In the genomic region with DNA sequence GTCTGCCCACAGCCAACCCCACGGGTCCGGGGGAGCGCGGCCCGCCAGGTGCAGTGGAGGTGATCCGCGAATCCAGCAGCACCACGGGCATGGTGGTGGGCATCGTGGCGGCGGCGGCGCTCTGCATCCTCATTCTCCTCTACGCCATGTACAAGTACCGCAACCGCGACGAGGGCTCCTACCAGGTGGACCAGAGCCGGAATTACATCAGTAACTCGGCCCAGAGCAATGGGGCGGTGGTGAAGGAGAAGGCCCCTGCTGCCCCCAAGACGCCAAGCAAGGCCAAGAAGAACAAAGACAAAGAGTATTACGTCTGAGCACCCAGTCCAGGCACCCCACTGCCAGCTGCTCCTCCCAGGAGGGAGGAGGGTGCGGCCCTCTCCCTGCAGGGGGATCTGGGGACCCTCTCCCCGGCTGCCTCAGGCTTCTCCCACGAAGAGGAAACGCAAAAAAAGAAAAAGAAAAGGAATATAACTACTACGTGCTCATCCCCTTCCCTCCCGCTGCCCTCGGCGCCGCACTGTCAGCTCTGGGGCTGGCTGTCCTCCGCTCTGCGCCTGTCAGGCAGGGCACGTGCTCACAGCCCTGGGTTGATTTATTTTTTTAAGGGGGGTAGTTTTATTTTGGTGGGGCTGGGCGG, we compare ENCODE assay signal across 9 mouse cellular contexts. TPM values are rescaled to one million over a fixed set of nuclear protein-coding genes. Genes with fewer than 3 reads are reported as not detected.
DNase-seq lines count a peak whose midpoint lies in the region; ATAC-seq and TF ChIP-seq lines count a peak whose summit lies in the region.
"Had no signal": no experiment of that assay in that cellular context is flagged by ENCODE, and none has a peak within 500 bp of the region (broad histone marks: within the 10 kb centered on the region; RNA-seq: fewer than 3 reads in every experiment).

No protein-coding gene starts in this region.

- H3K27ac ChIP-seq in liver, adult 2 months (replicated peaks; ENCODE audit: insufficient read depth, low read depth, low read length), result peak overlapping the region; percentile 52
- no peak overlapping the region for H3K27ac ChIP-seq in embryonic facial prominence, embryonic 12.5 days
- peak overlapping the region; percentile 85 for H3K27ac ChIP-seq in hindbrain, embryonic 11.5 days (ENCODE audit: low read depth, low read length)
- no peak overlapping the region for H3K27ac ChIP-seq in liver, embryonic 12.5 days
- peak overlapping the region; percentile 83 for H3K27ac ChIP-seq in neural tube, embryonic 15.5 days (replicated peaks)

- ATAC-seq in embryonic facial prominence, embryonic 12.5 days (ENCODE audit: insufficient number of reproducible peaks, insufficient read depth, low FRiP score, low TSS enrichment), result no peak
- peak; percentile 45; the same call in 1 of the 2 replicates for ATAC-seq in hindbrain, embryonic 11.5 days (ENCODE audit: low FRiP score)
- no peak for ATAC-seq in liver, embryonic 12.5 days
- ATAC-seq in neural tube, embryonic 15.5 days (ENCODE audit: low FRiP score), result peak; percentile 32; the same call in 1 of the 2 replicates

- H3K4me2 ChIP-seq in embryonic facial prominence, embryonic 12.5 days (replicated peaks), result peak overlapping the region; percentile 73
- H3K4me2 ChIP-seq in hindbrain, embryonic 11.5 days (replicated peaks; ENCODE audit: low read depth, low read length), result peak overlapping the region; percentile 94
- peak overlapping the region; percentile 65 for H3K4me2 ChIP-seq in liver, embryonic 12.5 days
- peak overlapping the region; percentile 69 for H3K4me2 ChIP-seq in neural tube, embryonic 15.5 days

- H3K9me3 ChIP-seq in embryonic facial prominence, embryonic 12.5 days, result no peaks in the 10 kb centered on the region
- no peaks in the 10 kb centered on the region for H3K9me3 ChIP-seq in hindbrain, embryonic 11.5 days (ENCODE audit: control insufficient read depth, low read length)
- H3K9me3 ChIP-seq in liver, embryonic 12.5 days (replicated peaks), result no peaks in the 10 kb centered on the region
- no peaks in the 10 kb centered on the region for H3K9me3 ChIP-seq in neural tube, embryonic 15.5 days (replicated peaks)

- TF ChIP-seq POLR2A in liver, adult 2 months (IDR thresholded peaks at IDR 0.05; ENCODE audit: extremely low read depth, insufficient read depth, low read length), result no peak

- no peaks in the 10 kb centered on the region for H3K79me2 ChIP-seq in liver, adult 2 months (ENCODE audit: control insufficient read depth, insufficient read depth, low read length)

- H3K4me1 ChIP-seq in liver, adult 2 months (ENCODE audit: control insufficient read depth, insufficient read depth, low read length), result no peaks in the 10 kb centered on the region
- peaks cover 27% of the 10 kb centered on the region for H3K4me1 ChIP-seq in embryonic facial prominence, embryonic 12.5 days
- peaks cover 17% of the 10 kb centered on the region for H3K4me1 ChIP-seq in hindbrain, embryonic 11.5 days (replicated peaks; ENCODE audit: control insufficient read depth, insufficient read depth, low read length)
- H3K4me1 ChIP-seq in liver, embryonic 12.5 days, result peaks cover 12% of the 10 kb centered on the region; the same call in 1 of the 2 replicates
- H3K4me1 ChIP-seq in neural tube, embryonic 15.5 days, result peaks cover 56% of the 10 kb centered on the region

- H3K4me3 ChIP-seq in liver, adult 2 months (ENCODE audit: insufficient read depth, low read depth, low read length), result peak overlapping the region; percentile 59
- H3K4me3 ChIP-seq in embryonic facial prominence, embryonic 12.5 days, result peak overlapping the region; percentile 42
- peak overlapping the region; percentile 55 for H3K4me3 ChIP-seq in hindbrain, embryonic 11.5 days (ENCODE audit: low read depth, low read length)
- H3K4me3 ChIP-seq in liver, embryonic 12.5 days, result peak overlapping the region; percentile 40
- H3K4me3 ChIP-seq in neural tube, embryonic 15.5 days (replicated peaks), result peak overlapping the region; percentile 37

- WGBS in liver, adult 2 months, result 6% methylated on average over 36 of the region's 36 CpGs
- WGBS in embryonic facial prominence, embryonic 12.5 days, result under 1% methylated on average over 36 of the region's 36 CpGs
- under 1% methylated on average over 34 of the region's 36 CpGs for WGBS in hindbrain, embryonic 11.5 days
- WGBS in liver, embryonic 12.5 days (ENCODE audit: insufficient replicate concordance), result 3% methylated on average over 36 of the region's 36 CpGs
- 2% methylated on average over 35 of the region's 36 CpGs for WGBS in neural tube, embryonic 15.5 days

- peak overlapping the region; percentile 76 for H3K9ac ChIP-seq in liver, adult 2 months (ENCODE audit: low read depth, low read length)
- H3K9ac ChIP-seq in embryonic facial prominence, embryonic 12.5 days, result peak overlapping the region; percentile 60
- H3K9ac ChIP-seq in hindbrain, embryonic 11.5 days (ENCODE audit: low read depth, low read length), result peak overlapping the region; percentile 61
- H3K9ac ChIP-seq in liver, embryonic 12.5 days, result no peak overlapping the region
- peak overlapping the region; percentile 51 for H3K9ac ChIP-seq in neural tube, embryonic 15.5 days (replicated peaks)

- H3K36me3 ChIP-seq in liver, adult 2 months (ENCODE audit: control insufficient read depth, insufficient read depth, low read length), result no peaks in the 10 kb centered on the region
- H3K36me3 ChIP-seq in embryonic facial prominence, embryonic 12.5 days, result no peaks in the 10 kb centered on the region
- no peaks in the 10 kb centered on the region for H3K36me3 ChIP-seq in hindbrain, embryonic 11.5 days (ENCODE audit: control insufficient read depth, insufficient read depth, low read length)
- no peaks in the 10 kb centered on the region for H3K36me3 ChIP-seq in liver, embryonic 12.5 days
- peaks cover 5% of the 10 kb centered on the region; the same call in 1 of the 2 replicates for H3K36me3 ChIP-seq in neural tube, embryonic 15.5 days

- no peak for DNase-seq in liver, adult 2 months (ENCODE audit: extremely low read depth, low read depth, low spot score)
- DNase-seq in liver, result no peak
- peak; percentile 64 for DNase-seq in hindbrain, embryonic 11.5 days (ENCODE audit: low spot score)
- no peak for DNase-seq in right cerebral cortex, postnatal 36 days (ENCODE audit: low spot score in 2 of 2)
- no peak for DNase-seq in thymus, postnatal 36 days

- H3K27me3 ChIP-seq in liver, adult 2 months (ENCODE audit: control insufficient read depth, insufficient read depth, low read length), result peaks cover 10% of the 10 kb centered on the region
- peaks cover 52% of the 10 kb centered on the region for H3K27me3 ChIP-seq in embryonic facial prominence, embryonic 12.5 days
- H3K27me3 ChIP-seq in hindbrain, embryonic 11.5 days (ENCODE audit: control insufficient read depth, insufficient read depth, low read length), result peaks cover 3% of the 10 kb centered on the region; the same call in 1 of the 2 replicates
- peaks cover 87% of the 10 kb centered on the region for H3K27me3 ChIP-seq in liver, embryonic 12.5 days (replicated peaks)
- no peaks in the 10 kb centered on the region for H3K27me3 ChIP-seq in neural tube, embryonic 15.5 days (replicated peaks)

- TF ChIP-seq CTCF in liver, adult 2 months (IDR thresholded peaks at IDR 0.05; ENCODE audit: low read depth, low read length), result no peak

RNA-seq across cellular contexts. Expression of gene Slc22a12, which starts 10.9 kb away (rescaled TPM):
- 0.34 TPM in 1 of 2 replicates, not detected in the other for total RNA-seq in liver, adult 2 months (2014; rRNA removed)
- not detected in 2 replicates for polyA plus RNA-seq in liver, adult 2 months (2012; rRNA removed)
- polyA plus RNA-seq in embryonic facial prominence, embryonic 12.5 days (2016; fragmentation: Nextera tagmentation; extraction: Ambion mirVana), result not detected in 2 replicates
- polyA plus RNA-seq in hindbrain, embryonic 11.5 days (2014; fragmentation: Nextera tagmentation; extraction: Ambion mirVana), result not detected in 2 replicates
- not detected in 2 replicates for polyA plus RNA-seq in liver, embryonic 12.5 days (2016; fragmentation: Nextera tagmentation; extraction: Ambion mirVana)
- polyA plus RNA-seq in neural tube, embryonic 15.5 days (2015; fragmentation: Nextera tagmentation; extraction: Ambion mirVana), result 0.14 TPM in 1 of 2 replicates, not detected in the other
- total RNA-seq: MEL had no signal

Comparison
In these comparisons a context has a peak if more than half of its experiments do, and no peak if none do; other contexts are left out.
1. H3K27ac ChIP-seq: peak in liver, adult 2 months (single experiment), hindbrain, embryonic 11.5 days (single experiment) and neural tube, embryonic 15.5 days (single experiment); none in embryonic facial prominence, embryonic 12.5 days (single experiment) and liver, embryonic 12.5 days (single experiment).
2. ATAC-seq: peak in hindbrain, embryonic 11.5 days (single experiment) and neural tube, embryonic 15.5 days (single experiment); none in embryonic facial prominence, embryonic 12.5 days (single experiment) and liver, embryonic 12.5 days (single experiment).
3. Peak in every context shown above with its lines, with median percentiles within 50 percentile points of each other: H3K4me3 ChIP-seq and H3K4me2 ChIP-seq.